Mouse (Mus musculus) cerebellum, postnatal 14 days (tissue): ENCODE data around the gene Lrrc38.

Experiments
- DNase-seq, 2 experiments: peaks; one replicate each; pipeline ENCODE4 v3.0.0; 2021; ENCODE audit warnings: mixed read lengths in 2 of 2

The Lrrc38 gene

GRCm38 (mm10) chr4:143352301-143352700, 2.7 kb downstream of the Lrrc38 start:
- no peak for DNase-seq

GRCm38 (mm10) chr4:143361520-143361919, 12.0 kb downstream of the Lrrc38 start:
- DNase-seq, result peak; percentile 56

GRCm38 (mm10) chr4:143366415-143367041, 17.0 kb downstream of the Lrrc38 start:
- no peak for DNase-seq

- DNase-seq, result no peak
Measured at GRCm38 (mm10) chr4:143379480-143379879, 29.9 kb downstream of the Lrrc38 start.

- peak; percentile 39 to 43 for DNase-seq
Measured at GRCm38 (mm10) chr4:143379931-143380715, 30.6 kb downstream of the Lrrc38 start.

- peak; percentile 71 to 84 for DNase-seq
Measured at GRCm38 (mm10) chr4:143380716-143381004, 31.1 kb downstream of the Lrrc38 start.

GRCm38 (mm10) chr4:143382163-143382562, 32.6 kb downstream of the Lrrc38 start:
- peak; percentile 70 to 73 for DNase-seq

- DNase-seq, result peak; percentile 27 to 62
Measured at GRCm38 (mm10) chr4:143383646-143384045, 34.1 kb downstream of the Lrrc38 start.

- peak; percentile 51 to 52 for DNase-seq
Measured at GRCm38 (mm10) chr4:143388955-143389702, 39.6 kb downstream of the Lrrc38 start.

GRCm38 (mm10) chr4:143394181-143394580, 44.6 kb downstream of the Lrrc38 start, which contains the start of gene Pramel1:
TSS of gene Pramel1 (plus strand) at chr4:143394428.
- no peak for DNase-seq

- peak; percentile 32 to 36 for DNase-seq
Measured at GRCm38 (mm10) chr4:143411566-143412218, 62.1 kb downstream of the Lrrc38 start.

GRCm38 (mm10) chr4:143412219-143413092, 62.9 kb downstream of the Lrrc38 start, which contains the start of gene Pramef8:
TSS of gene Pramef8 (plus strand) at chr4:143412426.
- DNase-seq, result peak; percentile 93

- no peak for DNase-seq
Measured at GRCm38 (mm10) chr4:143413621-143414020, 64.1 kb downstream of the Lrrc38 start.

- no peak for DNase-seq
Measured at GRCm38 (mm10) chr4:143414121-143414520, 64.6 kb downstream of the Lrrc38 start.
